Comparison of ENCODE assay signal across 24 mouse cellular contexts in the genomic region with DNA sequence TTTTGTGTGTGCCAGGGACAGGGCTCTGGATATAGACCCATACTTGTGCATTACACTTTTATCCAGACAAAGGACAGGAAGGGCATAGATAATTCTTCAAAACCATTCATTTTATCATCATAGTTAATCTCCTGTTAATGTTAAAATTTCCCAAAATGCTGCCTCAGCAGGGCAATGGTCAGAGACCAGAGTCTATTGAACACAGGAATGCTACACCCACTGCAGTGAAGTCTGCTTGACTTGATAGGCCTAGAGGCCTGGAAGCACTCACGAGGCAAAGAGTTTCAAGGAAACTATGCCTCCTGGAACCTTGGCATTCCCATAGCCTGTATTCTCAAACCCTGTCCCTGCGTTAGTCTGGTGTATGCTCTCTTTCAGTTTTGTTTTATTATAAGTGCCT. TPM values are rescaled to one million over a fixed set of nuclear protein-coding genes. Genes with fewer than 3 reads are reported as not detected.
A peak's percentile ranks its signal among the peaks of the same experiment; 100 is the strongest.
DNase-seq lines count a peak whose midpoint lies in the region; ATAC-seq lines count a peak whose summit lies in the region.
"Had no signal": no experiment of that assay in that cellular context is flagged by ENCODE, and none has a peak within 500 bp of the region (broad histone marks: within the 10 kb centered on the region; RNA-seq: fewer than 3 reads in every experiment).

No protein-coding gene starts in this region.

- H3K36me3 ChIP-seq in kidney, embryonic 15.5 days = no peaks in the 10 kb centered on the region
- no peaks in the 10 kb centered on the region for H3K36me3 ChIP-seq in kidney, embryonic 16.5 days (ENCODE audit: insufficient read depth, low read length)
- H3K36me3 ChIP-seq: embryonic facial prominence, embryonic 13.5 days; embryonic facial prominence, embryonic 15.5 days; forebrain, embryonic 10.5 days; forebrain, embryonic 12.5 days had no signal

- H3K27ac ChIP-seq in kidney, embryonic 15.5 days = no peak overlapping the region
- no peak overlapping the region for H3K27ac ChIP-seq in kidney, embryonic 16.5 days (ENCODE audit: low read length)
- H3K27ac ChIP-seq: embryonic facial prominence, embryonic 13.5 days; embryonic facial prominence, embryonic 15.5 days; forebrain, embryonic 10.5 days; forebrain, embryonic 12.5 days had no signal

- no peak for ATAC-seq in kidney, embryonic 15.5 days (replicated peaks; ENCODE audit: low FRiP score)
- ATAC-seq in kidney, embryonic 16.5 days (ENCODE audit: low FRiP score, low TSS enrichment) = no peak
- ATAC-seq: forebrain, embryonic 14.5 days had no signal

- no peak overlapping the region for H3K4me2 ChIP-seq in kidney, embryonic 15.5 days
- no peak overlapping the region for H3K4me2 ChIP-seq in kidney, embryonic 16.5 days (replicated peaks; ENCODE audit: low read depth, low read length)
- H3K4me2 ChIP-seq: embryonic facial prominence, embryonic 13.5 days; embryonic facial prominence, embryonic 15.5 days; forebrain, embryonic 12.5 days had no signal

- DNase-seq in kidney, adult 18-20 months = peak; percentile 20
- DNase-seq in kidney, adult 8-10 months = peak; percentile 71 to 75
- peak; percentile 49 to 56 for DNase-seq in kidney, postnatal 25 days
- DNase-seq in kidney, postnatal 4 days = no peak
- DNase-seq in kidney, postnatal 36 days = peak; percentile 61 to 62
- DNase-seq in ovary, postnatal 36 days (ENCODE audit: low spot score) = no peak
- DNase-seq: adrenal gland, adult 2 months; adrenal gland, postnatal 10 days; adrenal gland, postnatal 25 days; cerebellum, adult 11 months; cerebellum, adult 18-20 months; cerebellum, adult 8-10 months; cerebellum, adult 9-11 months; cerebellum, postnatal 14 days; cerebellum, postnatal 36 days; embryo, embryonic 11 days had no signal

- WGBS in kidney, embryonic 15.5 days = 83% methylated on average over 2 of the region's 2 CpGs
- 82% methylated on average over 2 of the region's 2 CpGs for WGBS in kidney, embryonic 16.5 days

- H3K9me3 ChIP-seq in kidney, embryonic 15.5 days (replicated peaks) = no peaks in the 10 kb centered on the region
- H3K9me3 ChIP-seq in kidney, embryonic 16.5 days (ENCODE audit: low read length) = no peaks in the 10 kb centered on the region
- H3K9me3 ChIP-seq: embryonic facial prominence, embryonic 13.5 days; embryonic facial prominence, embryonic 15.5 days; forebrain, embryonic 10.5 days; forebrain, embryonic 12.5 days had no signal

- H3K9ac ChIP-seq in kidney, embryonic 15.5 days = no peak overlapping the region
- no peak overlapping the region for H3K9ac ChIP-seq in kidney, embryonic 16.5 days (replicated peaks; ENCODE audit: low read length)
- H3K9ac ChIP-seq: embryonic facial prominence, embryonic 13.5 days; embryonic facial prominence, embryonic 15.5 days; forebrain, embryonic 12.5 days had no signal

- H3K27me3 ChIP-seq in kidney, embryonic 15.5 days = no peaks in the 10 kb centered on the region
- H3K27me3 ChIP-seq in kidney, embryonic 16.5 days (ENCODE audit: insufficient read depth, low read length) = no peaks in the 10 kb centered on the region
- H3K27me3 ChIP-seq: embryonic facial prominence, embryonic 13.5 days; embryonic facial prominence, embryonic 15.5 days; forebrain, embryonic 12.5 days had no signal

- H3K4me3 ChIP-seq in kidney, embryonic 15.5 days (replicated peaks) = no peak overlapping the region
- no peak overlapping the region for H3K4me3 ChIP-seq in kidney, embryonic 16.5 days (ENCODE audit: low read length)
- H3K4me3 ChIP-seq: embryonic facial prominence, embryonic 13.5 days; embryonic facial prominence, embryonic 15.5 days; erythroblast, embryonic 14.5 days; forebrain, embryonic 10.5 days; forebrain, embryonic 12.5 days had no signal

- peaks cover 5% of the 10 kb centered on the region; the same call in 1 of the 2 replicates for H3K4me1 ChIP-seq in kidney, embryonic 15.5 days
- no peaks in the 10 kb centered on the region for H3K4me1 ChIP-seq in kidney, embryonic 16.5 days (ENCODE audit: insufficient read depth, low read length)
- H3K4me1 ChIP-seq: embryonic facial prominence, embryonic 13.5 days; embryonic facial prominence, embryonic 15.5 days had no signal

RNA-seq across cellular contexts. Expression of a gene that starts 12.7 kb away (rescaled TPM):
- polyA plus RNA-seq in kidney, embryonic 15.5 days (2015; fragmentation: Nextera tagmentation; extraction: Ambion mirVana) = 21.4 and 21.5 TPM in 2 replicates
- 19.1 and 21.2 TPM in 2 replicates for polyA plus RNA-seq in kidney, embryonic 16.5 days (2015; fragmentation: Nextera tagmentation; extraction: Ambion mirVana)
- polyA plus RNA-seq: erythroblast, embryonic 14.5 days had no signal

RNA-seq across cellular contexts. Expression of a gene that starts 47.1 kb away (rescaled TPM):
- polyA plus RNA-seq in kidney, embryonic 15.5 days (2015; fragmentation: Nextera tagmentation; extraction: Ambion mirVana) = 42.8 and 46.2 TPM in 2 replicates
- 38.8 and 40.3 TPM in 2 replicates for polyA plus RNA-seq in kidney, embryonic 16.5 days (2015; fragmentation: Nextera tagmentation; extraction: Ambion mirVana)

Comparison
In these comparisons a context has a peak if more than half of its experiments do, and no peak if none do; other contexts are left out.
1. DNase-seq: peak in kidney, adult 18-20 months (single experiment), kidney, adult 8-10 months (2 of 2), kidney, postnatal 25 days (2 of 2) and kidney, postnatal 36 days (2 of 2); none in kidney, postnatal 4 days (0 of 2) and ovary, postnatal 36 days (single experiment).